Mouse (Mus musculus): ENCODE measurements at regions not wholly inside any gene's neighbourhood (a gene's known extent, or its start where the extent isn't known, plus 50 kb on each side); places are given as distances from the start of the nearest gene placed in this dataset.

- no peak overlapping the region for H3K27ac ChIP-seq
- TF ChIP-seq EP300 (IDR thresholded peaks at IDR 0.05; ENCODE audit: insufficient read depth, low read depth, low read length) = no peak
- no peak for TF ChIP-seq CTCF (IDR thresholded peaks at IDR 0.05)
- TF ChIP-seq POLR2A (IDR thresholded peaks at IDR 0.05; ENCODE audit: insufficient read depth, low read depth, low read length) = no peak
- WGBS = 71% methylated on average over 8 of the region's 8 CpGs
- no peaks in the 10 kb centered on the region for H3K79me2 ChIP-seq (replicated peaks; ENCODE audit: control insufficient read depth, insufficient read depth, low read length)
- no peaks in the 10 kb centered on the region for H3K4me1 ChIP-seq (ENCODE audit: control insufficient read depth, insufficient read depth, low read length)
- H3K36me3 ChIP-seq (ENCODE audit: control insufficient read depth, insufficient read depth, low read length) = no peaks in the 10 kb centered on the region
- no peak for DNase-seq
- no peak overlapping the region for H3K9ac ChIP-seq (ENCODE audit: low read depth, low read length)
- intact Hi-C loops (cut with DNase I) = no loop called here
- no peak overlapping the region for H3K4me3 ChIP-seq
- no peaks in the 10 kb centered on the region for H3K27me3 ChIP-seq (ENCODE audit: control insufficient read depth, insufficient read depth, low read length)
Observed at GRCm38 (mm10) chr1:164548071-164548470, 89.9 kb upstream of the Atp1b1 start.

- Histone ChIP-seq H3K9ac (ENCODE audit: low read depth, low read length) (no peak overlapping the region), H3K27ac (no peak overlapping the region), H3K4me3 (no peak overlapping the region), H3K27me3 (ENCODE audit: control insufficient read depth, insufficient read depth, low read length) (no peaks in the 10 kb centered on the region), H3K4me1 (ENCODE audit: control insufficient read depth, insufficient read depth, low read length) (no peaks in the 10 kb centered on the region), H3K36me3 (ENCODE audit: control insufficient read depth, insufficient read depth, low read length) (no peaks in the 10 kb centered on the region), H3K79me2 (replicated peaks; ENCODE audit: control insufficient read depth, insufficient read depth, low read length) (no peaks in the 10 kb centered on the region)
- intact Hi-C loops (cut with DNase I) = no loop called here
- WGBS = 77% methylated on average over 4 of the region's 4 CpGs
- no peak for TF ChIP-seq CTCF (IDR thresholded peaks at IDR 0.05)
- TF ChIP-seq EP300 (IDR thresholded peaks at IDR 0.05; ENCODE audit: insufficient read depth, low read depth, low read length) = no peak
- TF ChIP-seq POLR2A (IDR thresholded peaks at IDR 0.05; ENCODE audit: insufficient read depth, low read depth, low read length) = no peak
- DNase-seq = no peak
Observed at GRCm38 (mm10) chr1:164545843-164546242, 87.7 kb upstream of the Atp1b1 start.

DNA sequence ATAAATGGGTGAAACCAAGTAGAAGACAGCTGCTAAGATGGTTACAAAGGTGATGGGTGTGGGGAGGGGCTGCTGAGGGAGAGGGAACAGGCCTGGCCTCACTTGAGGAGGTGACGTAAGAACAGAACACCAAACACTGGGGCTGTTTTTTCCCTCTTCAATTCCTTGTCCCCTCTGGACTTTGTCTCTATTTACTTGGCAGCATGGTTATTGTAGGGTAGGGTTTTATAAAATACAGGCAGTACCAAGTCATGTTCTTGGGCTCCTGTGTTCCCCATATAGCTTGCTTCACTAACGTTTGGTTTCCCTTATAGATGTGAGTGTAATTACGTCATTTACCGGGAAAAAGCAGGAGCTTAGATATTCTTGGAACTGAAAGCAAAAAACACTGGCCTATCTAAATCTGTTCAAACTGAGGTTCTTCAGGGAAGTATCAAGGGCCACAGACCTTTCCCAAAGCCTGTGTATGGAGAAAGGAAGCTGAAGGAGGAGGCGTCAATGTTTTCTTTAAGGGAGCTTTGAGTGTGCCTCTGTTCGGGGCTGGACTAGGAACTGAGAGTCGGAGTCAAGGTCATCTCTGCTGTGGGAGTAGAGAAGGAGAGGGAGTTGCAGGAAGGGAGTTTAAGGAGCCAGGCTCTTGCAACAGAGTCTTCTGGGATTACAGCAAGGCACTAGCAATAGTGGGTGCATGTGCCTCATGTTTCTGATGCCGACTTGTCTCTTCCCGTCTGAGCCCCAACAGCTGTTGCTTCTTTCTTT, 85.1 kb upstream of the Atp1b1 start:
- no peak overlapping the region for H3K27ac ChIP-seq
- H3K9ac ChIP-seq (ENCODE audit: low read depth, low read length) = no peak overlapping the region
- H3K4me1 ChIP-seq (ENCODE audit: control insufficient read depth, insufficient read depth, low read length) = no peaks in the 10 kb centered on the region
- H3K4me3 ChIP-seq = no peak overlapping the region
- DNase-seq = peak in 1 of 2 experiments; percentile 11
- WGBS = 41% methylated on average over 9 of the region's 9 CpGs
- H3K27me3 ChIP-seq (ENCODE audit: control insufficient read depth, insufficient read depth, low read length) = no peaks in the 10 kb centered on the region
- TF ChIP-seq CTCF (IDR thresholded peaks at IDR 0.05) (no peak), EP300 (IDR thresholded peaks at IDR 0.05; ENCODE audit: insufficient read depth, low read depth, low read length) (no peak), POLR2A (IDR thresholded peaks at IDR 0.05; ENCODE audit: insufficient read depth, low read depth, low read length) (no peak)
- H3K79me2 ChIP-seq (replicated peaks; ENCODE audit: control insufficient read depth, insufficient read depth, low read length) = no peaks in the 10 kb centered on the region
- H3K36me3 ChIP-seq (ENCODE audit: control insufficient read depth, insufficient read depth, low read length) = no peaks in the 10 kb centered on the region
- intact Hi-C loops (cut with DNase I) = no loop called here

DNA sequence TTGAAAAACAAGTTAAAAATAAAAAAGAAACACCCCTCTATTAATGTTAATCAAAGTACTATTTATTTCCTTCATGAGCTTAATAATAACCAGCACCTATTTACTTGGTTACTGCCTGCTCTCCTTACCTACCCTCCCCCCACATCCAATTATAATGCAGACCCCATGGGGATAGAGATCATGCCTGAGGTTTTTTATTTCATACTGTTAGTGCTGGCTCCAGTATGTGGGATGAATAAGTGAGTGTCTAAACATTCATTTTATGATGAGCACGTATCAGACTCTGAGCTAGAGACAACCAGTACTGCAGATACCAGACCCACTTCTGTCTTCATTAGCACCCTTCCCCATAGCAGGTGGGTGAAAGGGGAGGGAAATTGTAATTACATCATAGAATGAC, 83.6 kb upstream of the Atp1b1 start:
- Histone ChIP-seq H3K36me3 (ENCODE audit: control insufficient read depth, insufficient read depth, low read length) (no peaks in the 10 kb centered on the region), H3K27ac (no peak overlapping the region), H3K79me2 (replicated peaks; ENCODE audit: control insufficient read depth, insufficient read depth, low read length) (no peaks in the 10 kb centered on the region), H3K9ac (ENCODE audit: low read depth, low read length) (no peak overlapping the region), H3K4me1 (ENCODE audit: control insufficient read depth, insufficient read depth, low read length) (no peaks in the 10 kb centered on the region), H3K4me3 (no peak overlapping the region), H3K27me3 (ENCODE audit: control insufficient read depth, insufficient read depth, low read length) (no peaks in the 10 kb centered on the region)
- WGBS = 86% methylated on average over 1 of the region's 1 CpGs
- DNase-seq = no peak
- TF ChIP-seq CTCF (IDR thresholded peaks at IDR 0.05) = no peak
- no peak for TF ChIP-seq POLR2A (IDR thresholded peaks at IDR 0.05; ENCODE audit: insufficient read depth, low read depth, low read length)
- no peak for TF ChIP-seq EP300 (IDR thresholded peaks at IDR 0.05; ENCODE audit: insufficient read depth, low read depth, low read length)
- intact Hi-C loops (cut with DNase I) = no loop called here

- 64% methylated on average over 5 of the region's 5 CpGs for WGBS
- Histone ChIP-seq H3K79me2 (replicated peaks; ENCODE audit: control insufficient read depth, insufficient read depth, low read length) (no peaks in the 10 kb centered on the region), H3K27ac (no peak overlapping the region), H3K4me3 (no peak overlapping the region), H3K4me1 (ENCODE audit: control insufficient read depth, insufficient read depth, low read length) (no peaks in the 10 kb centered on the region), H3K9ac (ENCODE audit: low read depth, low read length) (no peak overlapping the region), H3K36me3 (ENCODE audit: control insufficient read depth, insufficient read depth, low read length) (no peaks in the 10 kb centered on the region), H3K27me3 (ENCODE audit: control insufficient read depth, insufficient read depth, low read length) (no peaks in the 10 kb centered on the region)
- no peak for DNase-seq
- intact Hi-C loops (cut with DNase I) = no loop called here
- no peak for TF ChIP-seq EP300 (IDR thresholded peaks at IDR 0.05; ENCODE audit: insufficient read depth, low read depth, low read length)
- no peak for TF ChIP-seq POLR2A (IDR thresholded peaks at IDR 0.05; ENCODE audit: insufficient read depth, low read depth, low read length)
- TF ChIP-seq CTCF (IDR thresholded peaks at IDR 0.05) = no peak
Observed at GRCm38 (mm10) chr1:164538304-164539043, 80.3 kb upstream of the Atp1b1 start.

All from heart, adult 2 months (tissue).